Mouse (Mus musculus) layer of hippocampus, postnatal 10 days (tissue): ENCODE data around the gene Dll3. TPM values are rescaled to one million over a fixed set of nuclear protein-coding genes. Genes with fewer than 3 reads are reported as not detected.

Experiments
- DNase-seq, 2 experiments: peaks; one replicate each; pipeline ENCODE4 v3.0.0; 2021; ENCODE audit warnings: low spot score in 2 of 2
- long read RNA-seq: library from polyadenylated mRNA; stranded (forward); transcript quantifications from one replicate; pipeline ENCODE4 v2.0.0, GENCODE M21; 2023
- total RNA-seq, 2 experiments: library from RNA; stranded (reverse); gene quantifications; 2 replicates each; pipeline ENCODE4 v1.2.3; 2021

Dll3 gene
- total RNA-seq, result 1 to 10 TPM; 6.5 to 8.9 TPM
- long read RNA-seq, transcript Dll3-201 (9 exons, 2,618 nt), result major isoform, 5 of 15 reads
- long read RNA-seq, partial matches to known transcripts, result 9 of 15 reads
- long read RNA-seq, other reads (novel, unspliced or antisense), result 1 of 15 reads

- DNase-seq, result peak; percentile 66 to 72
Observed at GRCm38 (mm10) chr7:28301616-28302433, at the start of gene Dll3. TSS of gene Dll3 (minus strand) at chr7:28302238.

GRCm38 (mm10) chr7:28351676-28352191 is 49.7 kb upstream of the Dll3 start:
- DNase-seq, result no peak

GRCm38 (mm10) chr7:28350155-28350883 is 48.3 kb upstream of the Dll3 start, which contains the start of gene Rps16:
TSS of gene Rps16 (plus strand) at chr7:28350652.
- peak; percentile 99 for DNase-seq

- DNase-seq, result no peak
Observed at GRCm38 (mm10) chr7:28348601-28349000, 46.6 kb upstream of the Dll3 start.

GRCm38 (mm10) chr7:28347746-28348145 is 45.7 kb upstream of the Dll3 start:
- no peak for DNase-seq

GRCm38 (mm10) chr7:28344637-28345036 is 42.6 kb upstream of the Dll3 start:
- peak; percentile 56 to 65 for DNase-seq

GRCm38 (mm10) chr7:28341381-28341780 is 39.3 kb upstream of the Dll3 start:
- DNase-seq, result no peak

- peak; percentile 38 to 51 for DNase-seq
Observed at GRCm38 (mm10) chr7:28339213-28339917, 37.3 kb upstream of the Dll3 start.

- peak; percentile 93 to 95 for DNase-seq
Observed at GRCm38 (mm10) chr7:28338108-28338998, 36.3 kb upstream of the Dll3 start, which contains the start of gene Supt5. TSS of gene Supt5 (minus strand) at chr7:28338746.

GRCm38 (mm10) chr7:28335471-28335870 is 33.4 kb upstream of the Dll3 start:
- DNase-seq, result no peak

GRCm38 (mm10) chr7:28334534-28334933 is 32.5 kb upstream of the Dll3 start:
- no peak for DNase-seq

GRCm38 (mm10) chr7:28328260-28328659 is 26.2 kb upstream of the Dll3 start:
- no peak for DNase-seq

GRCm38 (mm10) chr7:28326457-28326856 is 24.4 kb upstream of the Dll3 start:
- DNase-seq, result no peak

GRCm38 (mm10) chr7:28325293-28325692 is 23.3 kb upstream of the Dll3 start:
- DNase-seq, result no peak

- no peak for DNase-seq
Observed at GRCm38 (mm10) chr7:28321974-28322720, 20.1 kb upstream of the Dll3 start.

GRCm38 (mm10) chr7:28318714-28319113 is 16.7 kb upstream of the Dll3 start:
- no peak for DNase-seq

- no peak for DNase-seq
Observed at GRCm38 (mm10) chr7:28318036-28318435, 16.0 kb upstream of the Dll3 start.

- DNase-seq, result peak; percentile 98 to 99
Observed at GRCm38 (mm10) chr7:28311926-28312543, 10.0 kb upstream of the Dll3 start, which contains the start of gene Timm50. TSS of gene Timm50 (minus strand) at chr7:28312072.
